Mouse (Mus musculus) embryonic fibroblast, embryonic 13.5 days (primary cell): ENCODE results near the gene Zfp598.

Experiments used
- CTCF ChIP-seq: IDR thresholded peaks from 2 replicates; pipeline ENCODE4 v1.5.1; 2011; ENCODE audit warnings: mild to moderate bottlenecking, control low read depth, low read length, moderate library complexity, borderline replicate concordance; ENCODE audit not compliant: insufficient read depth
- POLR2A ChIP-seq: IDR thresholded peaks from 2 replicates; pipeline ENCODE4 v1.6.1; 2011; ENCODE audit warnings: low read depth, mild to moderate bottlenecking, control low read depth, low read length, moderate library complexity

GRCm38 (mm10) chr17:24638214-24638613 is 31.3 kb upstream of the Zfp598 start:
- TF ChIP-seq CTCF (no peak), POLR2A (no peak)
